Mouse (Mus musculus) urinary bladder, postnatal 0 days (tissue): ENCODE measurements around the gene Inpp1. TPM values are rescaled to one million over a fixed set of nuclear protein-coding genes. Genes with fewer than 3 reads are reported as not detected.

Source experiments
- polyA plus RNA-seq: library from polyadenylated mRNA; unstranded; fragments of >200 nt; fragmentation: Nextera tagmentation; extraction: Ambion mirVana; gene quantifications from 2 replicates; pipeline ENCODE4 v1.2.1, GENCODE M21; 2015

Inpp1 gene
- polyA plus RNA-seq: 10.8 TPM in 2 replicates

DNA sequence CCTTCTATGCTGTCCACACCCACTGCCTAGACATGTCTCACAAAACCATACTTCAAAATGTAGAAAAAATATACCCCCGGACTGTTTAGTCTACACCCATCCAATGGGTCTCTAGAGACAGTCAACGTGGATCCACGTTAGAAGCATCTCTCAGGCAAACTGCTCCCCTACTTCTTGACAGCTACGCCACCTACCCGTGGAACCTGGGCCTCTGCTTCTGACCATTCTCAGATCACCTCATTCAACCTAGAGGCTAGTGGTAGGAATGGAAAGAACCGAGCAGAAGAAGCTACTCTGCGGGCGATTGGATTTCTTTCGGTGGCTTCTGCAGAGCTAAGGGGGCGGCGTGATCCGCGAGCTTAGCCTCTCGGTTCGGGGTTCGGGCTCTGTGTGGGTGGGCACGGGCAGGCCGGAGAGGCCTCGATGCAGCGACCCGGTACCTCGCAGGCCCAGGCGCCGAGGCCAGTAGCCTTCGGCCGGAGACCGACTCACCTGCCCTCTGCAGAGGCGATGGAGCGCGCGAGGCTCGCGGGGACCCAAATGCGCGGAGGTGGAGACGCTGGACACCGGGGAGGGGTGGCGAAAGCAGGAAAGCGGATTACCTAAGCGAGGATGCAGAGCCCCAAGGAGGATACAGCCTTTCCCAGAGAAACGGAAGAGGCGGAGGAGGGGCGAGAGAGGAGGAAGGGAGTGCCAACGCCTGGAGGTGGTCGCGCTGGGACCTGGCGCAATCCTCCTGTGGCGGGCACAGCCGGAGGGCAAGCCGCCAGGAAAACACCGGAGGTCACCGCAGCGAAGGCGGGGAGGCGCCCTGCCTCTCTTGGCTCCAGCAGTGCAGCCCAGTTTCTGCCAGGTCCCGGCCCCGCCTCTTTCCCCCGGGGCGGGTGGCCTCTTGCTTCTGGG, at the start of gene Inpp1:
TSS of gene Inpp1 (minus strand) at position 779 of the 903 bp plus-strand sequence.

DNA sequence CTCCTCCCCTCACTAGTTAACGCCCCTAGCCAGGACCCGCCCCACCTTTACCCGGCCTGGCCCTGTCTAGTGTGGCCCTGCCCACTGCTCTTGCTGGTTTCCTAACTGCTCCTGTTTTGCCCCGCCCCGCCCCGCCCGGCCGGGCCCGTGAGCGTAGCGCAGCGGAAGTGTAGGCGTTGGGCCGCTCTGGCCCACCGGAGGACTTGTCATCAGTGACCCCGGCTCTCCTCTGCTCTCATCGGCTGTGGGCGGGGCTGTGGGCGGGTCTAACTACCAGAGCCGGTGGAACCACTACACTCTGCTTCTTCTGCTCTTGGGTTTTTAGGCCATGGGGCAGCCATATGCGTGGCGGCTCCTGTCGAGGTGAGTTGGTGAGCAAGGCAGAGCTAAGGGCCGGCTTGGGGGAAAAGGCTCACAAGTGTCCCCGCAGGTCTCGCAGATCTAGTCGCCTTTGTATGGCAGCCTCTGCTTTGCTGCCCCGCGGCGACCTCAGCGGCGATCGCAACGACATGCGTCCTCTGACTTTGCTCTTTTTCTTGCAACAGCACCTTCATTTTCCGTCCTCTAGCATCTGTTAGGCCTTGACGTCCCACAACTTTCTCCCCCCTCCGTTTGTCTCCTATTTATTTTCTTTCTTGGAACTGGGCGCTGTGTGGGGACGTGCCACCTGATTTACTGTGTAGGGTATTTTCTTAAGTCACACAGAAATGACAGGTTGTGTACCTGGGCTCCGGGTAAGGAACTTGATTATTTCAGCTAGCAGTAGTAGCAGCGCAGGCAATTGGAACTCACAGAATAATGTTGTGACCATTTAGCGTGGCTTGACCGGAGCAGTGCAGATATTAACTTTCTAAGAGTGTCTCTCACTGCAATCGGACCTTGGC, 27.5 kb upstream of the Inpp1 start, which contains the start of gene Hibch:
TSS of gene Hibch (plus strand) at position 148 of the 884 bp plus-strand sequence.

Other genes with a start within 250 kb of the Inpp1 start
- gene Nemp2, start 187.0 kb downstream of the Inpp1 start, polyA plus RNA-seq: 2.8 and 3.2 TPM in 2 replicates
- 3.3 and 3.8 TPM in 2 replicates for gene Mfsd6, start 90.2 kb downstream of the Inpp1 start, polyA plus RNA-seq
- 18.5 and 21.6 TPM in 2 replicates for gene Hibch, start 27.2 kb upstream of the Inpp1 start, polyA plus RNA-seq
- 4.0 and 4.1 TPM in 2 replicates for gene 1700019D03Rik, start 202.5 kb upstream of the Inpp1 start, polyA plus RNA-seq
- 0.05 TPM in 1 of 2 replicates, not detected in the other for gene Mstn, start 244.0 kb upstream of the Inpp1 start, polyA plus RNA-seq